Mouse (Mus musculus): ENCODE results near the gene Ubash3a. TPM values are rescaled to one million over a fixed set of nuclear protein-coding genes. Genes with fewer than 3 reads are reported as not detected.

Ubash3a gene
- polyA plus RNA-seq, 1 experiment from 2014 or later = 0.42 TPM

DNA sequence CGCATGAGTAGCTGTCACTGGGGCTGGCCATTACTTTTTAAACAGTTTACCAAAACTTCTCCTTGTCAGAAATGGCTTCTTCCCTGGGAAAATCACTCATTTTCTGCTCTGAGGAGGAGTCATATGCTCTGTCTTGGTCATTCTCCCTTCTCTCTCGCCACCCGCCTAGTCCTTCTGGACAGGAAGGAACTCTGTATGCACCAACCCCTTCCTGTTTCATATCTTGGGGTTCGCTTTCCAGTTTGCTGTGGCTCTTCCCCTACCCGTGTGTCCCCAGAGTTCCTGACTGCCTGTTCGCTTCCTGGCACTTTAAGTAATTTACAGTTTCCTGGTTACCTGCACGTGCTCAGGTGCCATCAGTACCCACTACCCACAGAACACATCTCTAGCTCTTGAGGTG, 19.3 kb downstream of the Ubash3a start:
- Histone ChIP-seq H3K9ac (ENCODE audit: low read length) (no peak overlapping the region), H3K27ac (ENCODE audit: low read depth, low read length) (no peak overlapping the region), H3K27me3 (ENCODE audit: control insufficient read depth, insufficient read depth, low read length) (no peaks in the 10 kb centered on the region), H3K4me1 (ENCODE audit: control insufficient read depth, insufficient read depth, low read length) (no peaks in the 10 kb centered on the region), H3K4me3 (ENCODE audit: low read depth, low read length) (no peak overlapping the region), H3K36me3 (ENCODE audit: control insufficient read depth, insufficient read depth, low read length) (no peaks in the 10 kb centered on the region), H3K4me2 (ENCODE audit: low read depth) (no peak overlapping the region), H3K9me3 (ENCODE audit: control insufficient read depth, low read length) (no peaks in the 10 kb centered on the region)
- ATAC-seq (ENCODE audit: insufficient read depth, low FRiP score, low TSS enrichment) (no peak), DNase-seq (ENCODE audit: low spot score) (no peak)
- 86% methylated on average over 7 of the region's 7 CpGs for WGBS

DNA sequence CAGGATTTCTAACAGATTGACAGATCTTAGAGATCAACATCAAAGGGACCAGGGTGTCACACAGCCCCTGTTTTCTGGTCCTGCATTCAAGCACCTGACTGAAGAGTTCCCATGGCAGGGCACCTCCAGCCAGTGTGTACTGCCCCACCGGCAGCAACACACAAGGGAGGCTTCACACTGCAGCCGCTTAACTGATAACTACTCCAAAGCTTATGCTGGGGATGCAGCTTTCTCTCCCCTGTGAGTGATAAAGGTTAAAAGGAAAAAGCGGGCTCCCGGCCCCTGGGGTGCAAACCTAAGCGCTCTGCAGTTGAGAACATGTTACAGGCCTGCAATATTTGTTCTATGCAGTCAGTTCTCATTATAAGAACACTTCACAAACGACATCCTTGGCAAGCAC, 24.1 kb downstream of the Ubash3a start:
- H3K27ac ChIP-seq (ENCODE audit: low read depth, low read length) = no peak overlapping the region
- ATAC-seq (ENCODE audit: insufficient read depth, low FRiP score, low TSS enrichment) (no peak), DNase-seq (ENCODE audit: low spot score) (no peak)
- no peaks in the 10 kb centered on the region for H3K4me1 ChIP-seq (ENCODE audit: control insufficient read depth, insufficient read depth, low read length)
- WGBS = 59% methylated on average over 6 of the region's 6 CpGs
- H3K4me2 ChIP-seq (ENCODE audit: low read depth) = no peak overlapping the region
- no peak overlapping the region for H3K9ac ChIP-seq (ENCODE audit: low read length)
- H3K36me3 ChIP-seq (ENCODE audit: control insufficient read depth, insufficient read depth, low read length) = no peaks in the 10 kb centered on the region
- no peaks in the 10 kb centered on the region for H3K27me3 ChIP-seq (ENCODE audit: control insufficient read depth, insufficient read depth, low read length)
- no peak overlapping the region for H3K4me3 ChIP-seq (ENCODE audit: low read depth, low read length)
- H3K9me3 ChIP-seq (ENCODE audit: control insufficient read depth, low read length) = no peaks in the 10 kb centered on the region

DNA sequence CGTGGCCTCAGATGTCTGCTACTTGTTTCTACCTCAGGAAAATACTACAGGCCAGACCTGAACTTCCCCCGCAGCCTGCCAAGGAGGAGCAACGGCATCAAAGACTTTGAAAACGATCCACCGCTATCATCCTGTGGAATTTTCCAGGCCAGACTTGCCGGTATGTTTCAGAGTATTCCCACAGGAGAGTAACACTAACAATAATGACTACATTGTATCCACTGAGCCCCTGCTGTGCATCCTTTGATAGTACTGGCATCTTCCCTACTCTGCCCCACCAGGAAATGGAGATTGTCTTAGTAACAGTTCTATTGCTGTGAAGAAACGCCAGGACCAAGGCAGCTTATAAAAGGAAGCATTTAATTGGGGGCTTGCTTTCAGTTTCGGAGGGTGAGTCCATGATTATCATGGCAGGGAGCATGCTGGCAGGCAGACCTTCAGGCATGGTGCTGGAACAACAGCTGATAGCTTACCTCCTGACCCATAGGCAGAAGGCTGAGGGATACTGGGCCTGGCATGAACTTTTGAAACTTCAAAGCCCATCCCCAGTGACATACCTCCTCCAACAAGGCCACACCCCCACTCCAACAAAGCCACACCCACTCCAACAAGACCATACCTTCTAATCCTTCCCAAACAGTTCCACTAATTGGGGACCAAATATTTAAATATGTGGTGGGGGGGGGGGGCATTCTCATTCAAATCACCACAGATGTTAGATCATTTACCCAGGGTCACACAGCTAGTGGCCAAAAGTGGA, 24.8 kb downstream of the Ubash3a start:
- Histone ChIP-seq H3K9ac (ENCODE audit: low read length) (no peak overlapping the region), H3K9me3 (ENCODE audit: control insufficient read depth, low read length) (no peaks in the 10 kb centered on the region)
- no peak for DNase-seq (ENCODE audit: low spot score)

DNA sequence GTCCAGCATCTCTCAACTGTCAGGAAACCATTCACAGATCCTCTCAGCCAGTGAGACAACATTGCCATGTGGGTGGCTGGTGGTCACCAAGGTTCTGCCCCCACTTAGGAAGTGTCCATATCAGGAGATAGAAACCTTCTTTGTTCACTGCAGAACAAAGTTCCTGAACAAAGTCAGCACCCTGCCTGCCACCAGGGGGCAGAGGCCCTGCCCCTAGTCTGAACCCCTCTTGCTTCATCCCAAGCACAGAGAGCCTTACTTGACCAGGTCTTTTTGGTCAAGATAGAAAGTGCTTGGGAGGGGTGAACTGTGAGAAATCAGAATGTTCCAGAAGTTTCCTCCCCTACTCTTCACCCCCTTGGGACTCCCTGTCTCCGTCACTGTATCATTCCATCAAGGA, 28.2 kb downstream of the Ubash3a start:
- no peaks in the 10 kb centered on the region for H3K36me3 ChIP-seq (ENCODE audit: control insufficient read depth, insufficient read depth, low read length)
- DNase-seq (ENCODE audit: low spot score) (no peak), ATAC-seq (ENCODE audit: insufficient read depth, low FRiP score, low TSS enrichment) (no peak)
- no peaks in the 10 kb centered on the region for H3K4me1 ChIP-seq (ENCODE audit: control insufficient read depth, insufficient read depth, low read length)
- WGBS = 90% methylated on average over 1 of the region's 1 CpGs
- H3K9me3 ChIP-seq (ENCODE audit: control insufficient read depth, low read length) = no peaks in the 10 kb centered on the region
- no peak overlapping the region for H3K4me2 ChIP-seq (ENCODE audit: low read depth)
- H3K27ac ChIP-seq (ENCODE audit: low read depth, low read length) = no peak overlapping the region
- H3K27me3 ChIP-seq (ENCODE audit: control insufficient read depth, insufficient read depth, low read length) = no peaks in the 10 kb centered on the region
- no peak overlapping the region for H3K9ac ChIP-seq (ENCODE audit: low read length)
- H3K4me3 ChIP-seq (ENCODE audit: low read depth, low read length) = no peak overlapping the region

More for the DNA sequence above, 24.8 kb downstream of the Ubash3a start:
- Histone ChIP-seq H3K4me1 (ENCODE audit: control insufficient read depth, insufficient read depth, low read length) (no peaks in the 10 kb centered on the region), H3K4me3 (ENCODE audit: low read depth, low read length) (no peak overlapping the region), H3K4me2 (ENCODE audit: low read depth) (no peak overlapping the region), H3K27me3 (ENCODE audit: control insufficient read depth, insufficient read depth, low read length) (no peaks in the 10 kb centered on the region), H3K36me3 (ENCODE audit: control insufficient read depth, insufficient read depth, low read length) (no peaks in the 10 kb centered on the region), H3K27ac (ENCODE audit: low read depth, low read length) (no peak overlapping the region)
- ATAC-seq (ENCODE audit: insufficient read depth, low FRiP score, low TSS enrichment) = no peak
- 51% methylated on average over 8 of the region's 8 CpGs for WGBS

DNA sequence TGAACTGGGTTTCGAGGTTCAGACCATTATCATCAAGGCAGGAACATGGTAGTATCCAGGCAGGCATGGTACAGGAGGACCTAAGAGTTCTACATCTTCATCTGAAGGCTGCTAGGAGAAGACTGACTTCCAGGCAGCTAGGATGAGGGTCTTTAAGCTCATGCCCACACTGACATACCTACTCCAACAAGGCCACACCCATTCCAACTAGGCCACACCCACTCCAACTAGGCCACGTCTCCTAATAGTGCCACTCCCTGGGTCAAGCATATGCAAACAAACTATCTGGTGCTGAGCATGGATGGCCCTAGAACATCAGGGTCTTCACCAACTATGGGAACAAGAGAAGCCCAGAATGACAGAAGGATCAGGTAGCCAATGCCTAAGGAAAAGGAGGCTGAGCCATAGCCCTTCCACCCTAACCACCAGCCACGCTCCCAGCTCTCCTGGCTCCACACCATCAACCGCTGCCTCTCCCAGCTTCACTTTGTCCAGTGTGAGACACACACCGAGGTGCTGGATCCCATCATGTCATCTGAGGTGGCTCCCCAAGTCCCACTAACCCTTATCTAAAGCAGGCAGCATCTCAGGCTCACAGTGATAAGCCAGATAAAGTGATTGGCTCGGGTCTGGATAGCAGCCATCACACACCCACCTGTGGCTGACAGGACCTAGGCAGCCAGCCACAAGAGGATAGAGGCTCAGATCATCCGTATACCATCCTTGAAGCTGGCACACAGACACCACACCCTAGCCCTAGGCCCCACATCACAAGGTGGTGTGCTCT, 30.8 kb downstream of the Ubash3a start:
- Histone ChIP-seq H3K36me3 (ENCODE audit: control insufficient read depth, insufficient read depth, low read length) (no peaks in the 10 kb centered on the region), H3K9ac (ENCODE audit: low read length) (no peak overlapping the region)
- 82% methylated on average over 7 of the region's 7 CpGs for WGBS

DNA sequence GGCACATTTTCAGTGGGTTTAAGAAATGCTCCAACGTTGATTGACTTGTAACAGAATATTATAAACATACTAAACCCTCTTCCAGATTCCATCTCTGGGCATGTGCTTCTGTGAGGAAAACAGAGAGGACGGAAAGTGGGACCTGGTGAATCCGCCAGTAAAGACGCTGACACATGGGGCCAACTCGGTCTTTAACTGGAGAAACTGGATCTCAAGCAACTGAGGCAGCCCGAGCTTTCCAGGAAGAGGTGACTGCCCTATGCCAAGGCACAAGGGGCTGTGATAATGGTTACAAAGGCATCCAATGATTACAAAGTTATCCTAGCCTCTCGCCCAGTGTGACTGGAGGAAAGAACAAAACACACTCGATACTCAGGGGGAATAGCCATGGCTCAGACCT, 33.5 kb downstream of the Ubash3a start:
- Histone ChIP-seq H3K9ac (ENCODE audit: low read length) (no peak overlapping the region), H3K4me2 (ENCODE audit: low read depth) (no peak overlapping the region), H3K27ac (ENCODE audit: low read depth, low read length) (no peak overlapping the region), H3K27me3 (ENCODE audit: control insufficient read depth, insufficient read depth, low read length) (no peaks in the 10 kb centered on the region), H3K4me3 (ENCODE audit: low read depth, low read length) (no peak overlapping the region), H3K4me1 (ENCODE audit: control insufficient read depth, insufficient read depth, low read length) (no peaks in the 10 kb centered on the region), H3K9me3 (ENCODE audit: control insufficient read depth, low read length) (no peaks in the 10 kb centered on the region), H3K36me3 (ENCODE audit: control insufficient read depth, insufficient read depth, low read length) (no peaks in the 10 kb centered on the region)
- no peak for ATAC-seq (ENCODE audit: insufficient read depth, low FRiP score, low TSS enrichment)
- 85% methylated on average over 8 of the region's 8 CpGs for WGBS
- DNase-seq (ENCODE audit: low spot score) = no peak

More for the DNA sequence above, 30.8 kb downstream of the Ubash3a start:
- Histone ChIP-seq H3K27me3 (ENCODE audit: control insufficient read depth, insufficient read depth, low read length) (no peaks in the 10 kb centered on the region), H3K4me2 (ENCODE audit: low read depth) (no peak overlapping the region), H3K9me3 (ENCODE audit: control insufficient read depth, low read length) (no peaks in the 10 kb centered on the region), H3K4me3 (ENCODE audit: low read depth, low read length) (no peak overlapping the region), H3K27ac (ENCODE audit: low read depth, low read length) (no peak overlapping the region), H3K4me1 (ENCODE audit: control insufficient read depth, insufficient read depth, low read length) (no peaks in the 10 kb centered on the region)
- no peak for ATAC-seq (ENCODE audit: insufficient read depth, low FRiP score, low TSS enrichment)
- no peak for DNase-seq (ENCODE audit: low spot score)

DNA sequence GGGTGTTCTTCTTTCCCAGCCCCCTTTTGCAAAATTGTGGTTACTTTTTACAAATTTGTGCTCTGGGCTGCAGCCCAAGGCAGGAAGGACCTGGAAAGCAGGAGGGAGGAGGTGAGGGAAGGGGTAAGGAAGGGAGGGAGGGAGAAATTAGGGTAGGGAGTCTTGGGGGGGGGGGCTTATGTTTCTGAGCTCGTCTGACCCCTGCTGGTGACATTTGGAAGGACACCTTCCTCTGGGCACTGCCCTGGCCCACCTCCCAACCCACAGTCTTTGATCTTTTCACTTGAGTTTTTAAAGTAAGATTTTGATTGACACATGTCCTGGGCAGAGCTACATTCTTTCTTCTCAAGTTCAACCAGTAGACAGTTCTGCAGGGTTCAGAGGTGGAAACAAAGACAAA, 35.1 kb downstream of the Ubash3a start:
- no peak for ATAC-seq (ENCODE audit: insufficient read depth, low FRiP score, low TSS enrichment)
- no peaks in the 10 kb centered on the region for H3K9me3 ChIP-seq (ENCODE audit: control insufficient read depth, low read length)
- no peaks in the 10 kb centered on the region for H3K36me3 ChIP-seq (ENCODE audit: control insufficient read depth, insufficient read depth, low read length)
- H3K27ac ChIP-seq (ENCODE audit: low read depth, low read length) = no peak overlapping the region
- no peak overlapping the region for H3K4me2 ChIP-seq (ENCODE audit: low read depth)
- DNase-seq (ENCODE audit: low spot score) = no peak
- no peaks in the 10 kb centered on the region for H3K4me1 ChIP-seq (ENCODE audit: control insufficient read depth, insufficient read depth, low read length)
- WGBS = 0% methylated on average over 1 of the region's 1 CpGs
- no peak overlapping the region for H3K4me3 ChIP-seq (ENCODE audit: low read depth, low read length)
- H3K27me3 ChIP-seq (ENCODE audit: control insufficient read depth, insufficient read depth, low read length) = no peaks in the 10 kb centered on the region
- no peak overlapping the region for H3K9ac ChIP-seq (ENCODE audit: low read length)

DNA sequence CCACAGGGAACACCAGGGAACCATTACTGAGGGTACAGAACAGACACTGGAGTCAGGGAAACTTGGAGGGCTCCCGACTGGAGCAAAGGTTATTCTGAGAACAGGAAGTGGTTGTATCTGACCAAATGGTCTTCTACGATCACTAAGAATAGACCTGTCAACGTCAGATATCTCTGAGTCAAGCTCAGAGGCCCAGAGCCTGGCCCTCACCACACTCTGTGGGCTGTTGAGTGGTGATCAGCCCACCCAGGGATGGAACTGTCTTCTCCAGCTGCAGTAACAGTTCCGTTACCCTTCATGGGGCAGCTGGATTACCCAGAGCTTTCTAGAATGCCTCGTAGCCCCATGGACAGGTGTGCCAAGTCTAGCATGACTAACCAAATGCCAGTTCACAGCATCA, 37.6 kb downstream of the Ubash3a start:
- 77% methylated on average over 5 of the region's 5 CpGs for WGBS
- H3K36me3 ChIP-seq (ENCODE audit: control insufficient read depth, insufficient read depth, low read length) = no peaks in the 10 kb centered on the region
- no peak overlapping the region for H3K9ac ChIP-seq (ENCODE audit: low read length)
- no peak for DNase-seq (ENCODE audit: low spot score)
- H3K4me1 ChIP-seq (ENCODE audit: control insufficient read depth, insufficient read depth, low read length) = no peaks in the 10 kb centered on the region
- H3K4me2 ChIP-seq (ENCODE audit: low read depth) = no peak overlapping the region
- no peaks in the 10 kb centered on the region for H3K9me3 ChIP-seq (ENCODE audit: control insufficient read depth, low read length)
- H3K27me3 ChIP-seq (ENCODE audit: control insufficient read depth, insufficient read depth, low read length) = no peaks in the 10 kb centered on the region
- no peak overlapping the region for H3K4me3 ChIP-seq (ENCODE audit: low read depth, low read length)
- ATAC-seq (ENCODE audit: insufficient read depth, low FRiP score, low TSS enrichment) = no peak
- H3K27ac ChIP-seq (ENCODE audit: low read depth, low read length) = no peak overlapping the region

DNA sequence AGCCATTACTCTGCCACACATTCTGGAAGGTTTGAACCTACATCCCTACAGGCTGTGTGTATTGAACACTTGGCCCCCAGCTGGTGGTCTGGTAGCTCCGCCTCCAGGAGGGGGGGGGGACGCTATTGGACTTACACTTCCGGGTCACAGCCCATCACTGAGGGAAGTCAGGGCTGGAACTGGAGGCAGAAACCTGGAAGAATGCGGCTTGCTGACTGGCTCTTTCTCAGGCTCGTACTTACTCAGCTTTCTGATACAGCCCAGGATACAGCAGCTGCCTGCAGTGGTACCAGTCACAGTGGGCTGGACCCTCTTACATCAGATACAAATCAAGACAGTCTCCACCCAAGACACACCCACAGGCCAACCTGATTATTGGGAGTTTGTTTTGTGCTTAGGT, 39.5 kb downstream of the Ubash3a start:
- Histone ChIP-seq H3K4me2 (ENCODE audit: low read depth) (no peak overlapping the region), H3K36me3 (ENCODE audit: control insufficient read depth, insufficient read depth, low read length) (no peaks in the 10 kb centered on the region)
- 32% methylated on average over 5 of the region's 5 CpGs for WGBS

More for the DNA sequence above, 39.5 kb downstream of the Ubash3a start:
- no peaks in the 10 kb centered on the region for H3K4me1 ChIP-seq (ENCODE audit: control insufficient read depth, insufficient read depth, low read length)
- H3K4me3 ChIP-seq (ENCODE audit: low read depth, low read length) = no peak overlapping the region
- DNase-seq (ENCODE audit: low spot score) (no peak), ATAC-seq (ENCODE audit: insufficient read depth, low FRiP score, low TSS enrichment) (no peak)
- H3K9me3 ChIP-seq (ENCODE audit: control insufficient read depth, low read length) = no peaks in the 10 kb centered on the region
- H3K9ac ChIP-seq (ENCODE audit: low read length) = no peak overlapping the region
- no peak overlapping the region for H3K27ac ChIP-seq (ENCODE audit: low read depth, low read length)
- H3K27me3 ChIP-seq (ENCODE audit: control insufficient read depth, insufficient read depth, low read length) = no peaks in the 10 kb centered on the region
